Mouse (Mus musculus) liver, embryonic 11.5 days (tissue): Measurements from ENCODE around the gene Emg1. TPM values are rescaled to one million over a fixed set of nuclear protein-coding genes. Genes with fewer than 3 reads are reported as not detected.

ENCODE experiments used
- ATAC-seq: fragments of 200-750 bp; cut with Nextera tagmentation; replicated peaks from 2 replicates; pipeline ENCODE4 v1.8.0; 2017; ENCODE audit warnings: moderate number of reproducible peaks, mild to moderate bottlenecking, moderate TSS enrichment, moderate library complexity; ENCODE audit not compliant: low FRiP score
- DNase-seq: peaks from one replicate; pipeline ENCODE4 v3.0.0-alpha.2; 2017; ENCODE audit warnings: low spot score
- H3K27ac ChIP-seq: fragments of 300-500 bp; sonication (generic); 2 replicates; pipeline ENCODE4 v1.5.1; 2014; ENCODE audit warnings: mild to moderate bottlenecking, low read depth, low read length, control low read depth
- H3K27me3 ChIP-seq: fragments of 300-500 bp; sonication (generic); replicated peaks from 2 replicates; pipeline ENCODE4 v1.6.1; 2014; ENCODE audit warnings: low read length, mixed read lengths; ENCODE audit not compliant: control insufficient read depth, insufficient read depth
- H3K36me3 ChIP-seq: fragments of 300-500 bp; sonication (generic); 2 replicates; pipeline ENCODE4 v1.6.1; 2014; ENCODE audit warnings: mild to moderate bottlenecking, low read length, moderate library complexity, mixed read lengths; ENCODE audit not compliant: control insufficient read depth, insufficient read depth
- H3K4me1 ChIP-seq: fragments of 300-500 bp; sonication (generic); replicated peaks from 2 replicates; pipeline ENCODE4 v1.6.1; 2014; ENCODE audit warnings: low read length, mixed read lengths; ENCODE audit not compliant: control insufficient read depth, insufficient read depth
- H3K4me2 ChIP-seq: fragments of 300-500 bp; sonication (generic); 2 replicates; pipeline ENCODE4 v1.6.1; 2014; ENCODE audit warnings: mild to moderate bottlenecking, control low read depth, moderate library complexity
- H3K4me3 ChIP-seq: fragments of 300-500 bp; sonication (generic); 2 replicates; pipeline ENCODE4 v1.5.1; 2014; ENCODE audit warnings: low read depth, low read length, control low read depth
- H3K9ac ChIP-seq: fragments of 300-500 bp; sonication (generic); 2 replicates; pipeline ENCODE4 v1.6.1; 2014; ENCODE audit warnings: low read depth, low read length, control low read depth
- H3K9me3 ChIP-seq: fragments of 300-500 bp; sonication (generic); 2 replicates; pipeline ENCODE4 v1.6.1; 2016; ENCODE audit warnings: low read length, inconsistent platforms, mixed read lengths; ENCODE audit not compliant: control insufficient read depth
- WGBS: fragments of 180-500 bp; shearing (Covaris S2); extraction: QIAGEN DNeasy Blood & Tissue Kit; methylation state at CpG from one replicate; pipeline ENCODE4 v1.1.7; 2014; 5-methylcytosine and 5-hydroxymethylcytosine counted together
- polyA plus RNA-seq: library from polyadenylated mRNA; unstranded; fragments of >200 nt; fragmentation: Nextera tagmentation; extraction: Ambion mirVana; gene quantifications from 2 replicates; pipeline ENCODE4 v1.2.1, GENCODE M21; 2014

Gene Emg1
- polyA plus RNA-seq, 1 experiment from 2014 or later, result 329 TPM

DNA sequence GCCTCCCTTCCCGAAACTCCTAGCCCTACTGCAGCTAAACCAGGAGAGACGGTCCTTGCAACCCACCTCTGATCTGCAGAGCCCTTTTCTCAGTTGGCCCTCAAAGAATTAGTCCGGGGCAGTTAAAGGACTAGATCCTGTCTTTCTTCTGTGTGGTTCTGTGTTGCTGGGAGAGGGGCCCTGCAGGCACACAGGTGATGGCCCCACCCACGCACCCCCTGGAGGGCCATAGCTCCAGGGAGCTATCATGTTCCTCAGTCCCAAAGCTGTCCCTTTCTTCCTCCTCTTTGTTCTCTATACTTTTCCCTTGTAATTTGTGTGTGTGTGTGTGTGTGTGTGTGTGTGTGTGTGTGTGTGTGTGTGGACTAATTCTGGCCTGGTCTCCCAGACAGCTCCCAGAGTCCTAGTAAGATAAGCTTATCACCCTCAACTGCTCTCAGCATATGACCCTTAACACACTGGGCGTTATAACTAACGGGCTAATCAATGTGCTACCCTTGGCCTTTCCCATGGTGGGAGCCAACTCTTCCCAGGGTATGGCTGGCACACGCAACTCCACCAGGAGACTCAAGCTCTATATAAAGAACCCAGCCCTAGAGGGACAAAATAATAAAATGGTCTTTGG, 7.5 kb upstream of the Emg1 start:
- 37% methylated on average over 7 of the region's 7 CpGs for WGBS

DNA sequence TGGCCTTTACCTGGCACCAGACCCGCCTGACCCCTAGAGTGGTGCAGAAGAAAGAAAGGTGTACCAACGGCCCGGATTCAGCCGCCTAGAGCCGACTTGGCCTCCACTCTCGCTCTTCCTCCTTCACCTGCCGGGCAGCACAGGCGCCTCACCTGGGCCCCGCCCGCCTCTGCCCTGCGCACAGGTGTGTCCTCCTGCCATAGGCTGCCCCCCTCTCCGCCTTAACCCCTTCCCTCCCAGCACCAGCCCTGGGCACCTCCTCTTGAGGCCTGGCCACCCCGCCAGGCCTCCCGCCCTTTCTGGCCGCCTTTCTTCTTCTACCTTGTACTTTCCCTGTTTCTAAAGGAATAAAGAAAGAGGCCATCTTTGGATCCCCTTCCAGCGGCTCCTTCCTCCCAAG, 6.7 kb upstream of the Emg1 start:
- Histone ChIP-seq H3K4me3 (peak overlapping the region; percentile 17; the same call in 1 of the 2 replicates), H3K36me3 (peaks cover 32% of the 10 kb centered on the region), H3K27ac (peak overlapping the region; percentile 88), H3K9me3 (no peaks in the 10 kb centered on the region), H3K27me3 (no peaks in the 10 kb centered on the region), H3K4me1 (peaks cover 34% of the 10 kb centered on the region), H3K4me2 (peak overlapping the region; percentile 53), H3K9ac (peak overlapping the region; percentile 70)
- 72% methylated on average over 16 of the region's 16 CpGs for WGBS
- no peak for DNase-seq
- no peak for ATAC-seq

More for the DNA sequence above, 7.5 kb upstream of the Emg1 start:
- peak overlapping the region; percentile 53 for H3K4me2 ChIP-seq
- peak overlapping the region; percentile 70 for H3K9ac ChIP-seq
- H3K27ac ChIP-seq, result peak overlapping the region; percentile 88
- peaks cover 27% of the 10 kb centered on the region for H3K36me3 ChIP-seq
- ATAC-seq (peak; percentile 84), DNase-seq (no peak)
- peak overlapping the region; percentile 17 for H3K4me3 ChIP-seq
- H3K27me3 ChIP-seq, result no peaks in the 10 kb centered on the region
- H3K9me3 ChIP-seq, result no peaks in the 10 kb centered on the region
- peaks cover 31% of the 10 kb centered on the region for H3K4me1 ChIP-seq

DNA sequence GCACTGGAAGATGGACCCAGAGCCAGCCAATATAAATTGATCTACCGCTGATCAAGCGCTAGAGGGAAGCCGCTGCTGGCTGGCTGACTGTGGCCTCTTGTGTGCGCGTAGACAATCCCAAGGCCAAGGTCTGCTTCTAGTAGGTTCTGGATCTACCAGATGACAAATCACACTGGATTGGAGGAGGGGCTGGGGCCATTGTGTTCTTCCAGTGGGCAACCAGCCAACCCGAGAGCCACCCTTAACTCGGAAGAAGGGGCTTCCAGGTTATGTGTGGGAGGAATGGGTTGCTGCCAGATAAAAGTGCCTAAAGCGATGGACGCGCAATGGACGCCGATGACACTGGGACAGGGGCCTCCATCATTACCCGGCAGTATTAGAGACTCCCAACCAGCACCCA, 6.0 kb upstream of the Emg1 start:
- 0 out of 2 replicates have a peak overlapping the region, but pooled peaks have one; percentile 1 for H3K4me3 ChIP-seq
- H3K4me2 ChIP-seq, result no peak overlapping the region; the same call in 1 of the 2 replicates
- no peak overlapping the region for H3K9ac ChIP-seq
- H3K36me3 ChIP-seq, result peaks cover 33% of the 10 kb centered on the region
- 84% methylated on average over 13 of the region's 13 CpGs for WGBS
- no peaks in the 10 kb centered on the region for H3K9me3 ChIP-seq
- DNase-seq, result no peak
- ATAC-seq, result no peak
- H3K4me1 ChIP-seq, result peaks cover 38% of the 10 kb centered on the region
- no peak overlapping the region for H3K27ac ChIP-seq
- H3K27me3 ChIP-seq, result no peaks in the 10 kb centered on the region

DNA sequence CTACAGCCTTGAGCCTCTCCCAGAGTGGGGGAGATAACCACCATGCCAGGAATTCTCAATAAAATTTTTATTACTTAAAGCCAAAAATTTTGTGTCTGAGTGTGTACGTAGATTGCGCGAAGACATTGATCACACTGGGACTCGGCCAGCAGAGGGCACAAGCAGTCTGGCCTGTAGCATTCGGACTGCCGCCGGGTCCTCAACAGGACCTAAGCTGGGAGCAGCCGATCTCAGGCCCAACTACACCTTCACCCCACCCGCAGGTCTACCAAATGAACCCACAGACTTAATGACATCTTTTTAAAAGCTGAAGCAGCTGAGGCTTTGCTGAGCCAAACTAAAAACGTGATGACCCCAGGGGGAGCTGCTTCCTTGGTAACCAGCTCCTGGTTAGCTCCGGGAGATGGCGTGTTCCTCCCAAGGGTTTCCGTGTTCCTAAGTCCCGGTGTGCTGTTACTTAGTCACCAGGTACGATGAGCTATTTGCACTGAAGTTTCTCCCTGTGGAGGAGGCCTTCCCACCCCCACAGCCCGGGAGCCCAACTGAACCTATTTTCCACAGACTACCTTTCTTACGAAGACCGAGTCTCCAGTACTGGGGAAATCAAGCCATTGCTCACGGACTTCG, 5.0 kb upstream of the Emg1 start:
- no peak for ATAC-seq
- Histone ChIP-seq H3K9ac (no peak overlapping the region), H3K4me1 (peaks cover 38% of the 10 kb centered on the region), H3K4me3 (no peak overlapping the region; the same call in 1 of the 2 replicates), H3K27me3 (no peaks in the 10 kb centered on the region), H3K9me3 (no peaks in the 10 kb centered on the region), H3K36me3 (peaks cover 33% of the 10 kb centered on the region), H3K27ac (peak overlapping the region; percentile 23; the same call in 1 of the 2 replicates), H3K4me2 (no peak overlapping the region)
- WGBS, result 70% methylated on average over 20 of the region's 20 CpGs
- DNase-seq, result no peak

DNA sequence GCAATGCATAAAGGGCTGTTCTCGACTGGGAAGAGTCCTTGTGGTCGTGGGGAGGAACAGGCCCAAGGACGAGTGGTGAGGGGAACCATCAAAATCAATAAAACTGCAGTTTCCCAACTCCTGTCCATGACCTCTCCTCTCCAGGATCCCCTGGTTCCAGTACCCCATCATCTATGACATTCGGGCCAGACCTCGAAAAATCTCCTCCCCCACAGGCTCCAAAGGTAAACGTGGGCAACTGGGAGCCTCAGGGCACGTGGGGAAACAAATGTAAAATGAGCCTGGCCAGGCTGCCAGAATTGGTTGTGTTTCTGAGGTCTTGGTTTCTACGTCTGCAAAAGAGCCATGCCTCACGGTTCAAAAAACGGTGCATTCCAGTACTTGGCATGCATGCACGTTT, 940 bp upstream of the Emg1 start:
- Histone ChIP-seq H3K4me1 (peaks cover 30% of the 10 kb centered on the region), H3K9me3 (no peaks in the 10 kb centered on the region), H3K4me3 (peak overlapping the region; percentile 92), H3K27ac (peak overlapping the region; percentile 76), H3K27me3 (no peaks in the 10 kb centered on the region), H3K9ac (peak overlapping the region; percentile 89), H3K4me2 (peak overlapping the region; percentile 88), H3K36me3 (peaks cover 51% of the 10 kb centered on the region)
- no peak for DNase-seq
- 13% methylated on average over 11 of the region's 11 CpGs for WGBS
- no peak for ATAC-seq

DNA sequence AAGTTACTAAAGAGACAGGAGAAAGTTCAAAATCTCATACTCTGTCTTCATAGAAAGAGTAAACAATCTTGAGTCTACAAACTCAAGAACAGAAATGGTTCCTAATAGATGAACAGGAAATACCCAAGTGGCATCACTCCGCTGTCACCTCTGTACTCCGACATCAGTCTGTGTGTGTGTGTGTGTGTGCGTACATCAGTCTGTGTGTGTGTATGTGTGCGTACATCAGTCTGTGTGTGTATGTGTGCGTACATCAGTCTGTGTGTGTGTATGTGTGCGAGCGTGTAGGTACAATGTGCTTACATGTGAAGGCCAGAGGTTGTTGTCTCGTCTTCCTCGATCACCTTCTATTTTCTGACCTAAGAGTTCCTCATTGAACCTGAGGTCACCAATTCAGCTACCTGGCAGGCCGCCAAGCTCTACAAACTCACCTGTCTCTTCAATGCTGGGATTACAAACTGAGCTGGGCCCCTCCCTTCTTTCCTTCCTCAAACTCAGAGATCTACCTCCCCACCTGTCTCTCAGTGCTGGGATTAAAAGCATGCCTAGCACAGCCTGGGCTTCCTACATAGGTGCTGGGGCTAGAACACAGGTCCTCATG, 3.6 kb downstream of the Emg1 start:
- Histone ChIP-seq H3K4me3 (peak overlapping the region; percentile 9; the same call in 1 of the 2 replicates), H3K9ac (no peak overlapping the region), H3K27ac (no peak overlapping the region), H3K4me1 (peaks cover 21% of the 10 kb centered on the region), H3K36me3 (peaks cover 46% of the 10 kb centered on the region), H3K9me3 (no peaks in the 10 kb centered on the region), H3K4me2 (no peak overlapping the region), H3K27me3 (no peaks in the 10 kb centered on the region)
- 95% methylated on average over 10 of the region's 10 CpGs for WGBS
- ATAC-seq, result no peak
- DNase-seq, result no peak

DNA sequence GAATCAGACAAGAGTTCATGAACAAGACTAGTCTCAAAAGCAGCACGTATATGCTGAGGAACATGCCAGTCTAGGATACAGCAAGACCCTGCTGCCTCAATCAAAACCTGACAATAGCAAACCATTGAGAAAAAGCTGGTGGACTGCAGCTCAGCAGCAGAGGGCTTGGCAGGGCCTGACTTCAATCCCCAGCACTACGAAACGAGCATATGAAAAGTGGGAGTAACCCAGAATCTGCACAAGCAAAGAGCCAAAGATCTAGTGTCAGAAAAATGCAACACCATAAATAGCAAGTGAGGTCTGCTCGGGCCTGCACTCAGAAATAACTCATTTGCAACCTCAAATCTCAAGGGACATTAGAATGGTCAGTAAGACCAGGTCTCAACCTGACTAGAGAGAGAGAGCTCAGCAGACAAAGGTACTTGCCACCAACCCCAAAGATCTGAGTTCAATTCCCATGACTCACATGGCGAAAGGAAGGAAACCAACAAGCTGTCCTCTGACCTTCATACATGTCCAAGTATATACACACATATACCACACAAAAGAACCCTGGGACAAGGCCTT, 5.8 kb downstream of the Emg1 start:
- Histone ChIP-seq H3K9me3 (no peaks in the 10 kb centered on the region), H3K4me3 (no peak overlapping the region), H3K4me2 (no peak overlapping the region), H3K9ac (no peak overlapping the region), H3K27ac (no peak overlapping the region), H3K4me1 (peaks cover 19% of the 10 kb centered on the region), H3K36me3 (peaks cover 59% of the 10 kb centered on the region), H3K27me3 (no peaks in the 10 kb centered on the region)
- DNase-seq, result no peak
- WGBS, result 86% methylated on average over 5 of the region's 5 CpGs
- no peak for ATAC-seq

DNA sequence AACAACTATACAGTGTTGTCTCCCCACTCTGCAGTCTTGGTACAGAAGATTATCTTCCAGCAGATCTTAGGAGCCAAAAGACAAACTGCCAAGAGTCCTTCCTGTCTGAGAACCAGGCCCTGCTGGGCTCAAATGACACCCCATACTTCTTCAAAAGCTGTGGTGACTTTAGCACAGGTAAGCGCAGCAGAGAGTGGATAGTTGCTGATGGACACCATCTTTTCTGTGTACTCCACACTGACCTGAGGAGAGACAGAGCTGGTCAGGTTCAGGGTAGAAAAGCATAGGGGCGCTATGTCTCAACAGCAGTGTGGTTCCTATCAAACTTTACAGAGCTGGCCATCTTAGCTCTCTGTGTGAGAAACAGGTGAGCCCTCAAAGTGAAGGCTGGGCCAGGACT, 7.6 kb downstream of the Emg1 start:
- DNase-seq, result no peak
- Histone ChIP-seq H3K4me3 (no peak overlapping the region), H3K9me3 (no peaks in the 10 kb centered on the region), H3K27ac (no peak overlapping the region), H3K4me1 (peaks cover 5% of the 10 kb centered on the region; the same call in 1 of the 2 replicates), H3K9ac (no peak overlapping the region), H3K27me3 (no peaks in the 10 kb centered on the region), H3K36me3 (peaks cover 57% of the 10 kb centered on the region), H3K4me2 (no peak overlapping the region)
- WGBS, result 93% methylated on average over 2 of the region's 2 CpGs
- no peak for ATAC-seq
